ENCODE assay signal across 9 mouse cellular contexts in the genomic region with DNA sequence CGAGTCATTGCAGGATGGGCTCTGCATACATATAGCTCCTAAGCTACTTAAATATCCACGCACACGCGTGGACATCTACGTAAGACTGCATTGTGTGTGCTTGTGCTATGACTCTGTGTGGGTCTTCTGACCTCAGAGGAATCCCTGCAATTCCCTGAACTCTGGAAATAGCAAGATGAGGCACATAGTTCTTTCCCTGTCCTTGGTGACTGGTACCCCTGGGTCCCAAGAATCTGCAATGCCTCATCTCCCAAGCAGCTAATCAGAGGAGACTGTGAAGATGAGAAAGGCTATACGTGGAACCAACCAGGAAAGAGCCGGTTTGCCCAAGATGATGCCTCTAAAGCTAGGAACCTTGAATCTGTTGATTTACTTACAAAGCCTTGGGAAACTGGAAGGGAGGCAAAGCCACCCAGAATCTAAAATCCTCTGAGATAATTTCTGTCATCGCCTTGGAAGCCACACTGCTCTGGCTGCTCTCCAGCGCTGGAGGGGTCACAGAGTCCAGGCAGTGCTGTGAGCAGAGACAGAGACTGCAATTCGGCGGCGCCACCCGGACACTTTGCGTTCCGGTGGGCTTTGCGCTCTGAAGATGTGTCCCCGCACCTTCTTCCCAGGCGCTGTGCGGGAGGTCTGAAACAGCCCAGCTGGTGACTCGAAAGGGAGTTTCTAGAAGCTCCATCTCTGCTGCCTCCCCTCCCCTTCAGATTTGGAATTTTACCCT. TPM values are rescaled to one million over a fixed set of nuclear protein-coding genes. Genes with fewer than 3 reads are reported as not detected.
DNase-seq lines count a peak whose midpoint lies in the region; ATAC-seq lines count a peak whose summit lies in the region.
"Had no signal": no experiment of that assay in that cellular context is flagged by ENCODE, and none has a peak within 500 bp of the region (broad histone marks: within the 10 kb centered on the region; RNA-seq: fewer than 3 reads in every experiment).

A gene (plus strand): TSS at position 308 of the 724 bp plus-strand sequence.

- H3K4me2 ChIP-seq in heart, embryonic 13.5 days: peak within 1 kb of the TSS; percentile 93
- H3K4me2 ChIP-seq in midbrain, embryonic 12.5 days (replicated peaks): peak within 1 kb of the TSS; percentile 96

- H3K4me3 ChIP-seq in heart, embryonic 13.5 days: peak within 1 kb of the TSS; percentile 75
- peak within 1 kb of the TSS; percentile 65 for H3K4me3 ChIP-seq in midbrain, embryonic 12.5 days

- 0 out of 2 replicates have a peak, but pooled peaks have one; percentile 43 for ATAC-seq in heart, embryonic 13.5 days (ENCODE audit: extremely low read depth, insufficient number of reproducible peaks, low FRiP score, low TSS enrichment)
- peak; percentile 68 for ATAC-seq in midbrain, embryonic 12.5 days (ENCODE audit: low FRiP score, low read depth)

- DNase-seq in cerebellum, adult 18-20 months: peak; percentile 3 to 14
- DNase-seq in cerebellum, adult 9-10 months: no peak
- peak; percentile 3 for DNase-seq in urinary bladder, postnatal 14 days (ENCODE audit: low spot score)
- no peak for DNase-seq in urinary bladder, adult 2 months (ENCODE audit: low spot score)
- DNase-seq in left cerebral cortex, adult 8-10 months (ENCODE audit: low spot score in 2 of 2): peak; percentile 46 to 59
- DNase-seq in thymus, postnatal 14 days: no peak

- WGBS in heart, embryonic 13.5 days: 14% methylated on average over 20 of the region's 20 CpGs
- 20% methylated on average over 20 of the region's 20 CpGs for WGBS in midbrain, embryonic 12.5 days

- H3K36me3 ChIP-seq in heart, embryonic 13.5 days: no peaks in the 10 kb centered on the region
- no peaks in the 10 kb centered on the region for H3K36me3 ChIP-seq in midbrain, embryonic 12.5 days

- peaks cover 20% of the 10 kb centered on the region for H3K4me1 ChIP-seq in heart, embryonic 13.5 days
- H3K4me1 ChIP-seq in midbrain, embryonic 12.5 days: no peaks in the 10 kb centered on the region

- no peaks in the 10 kb centered on the region for H3K9me3 ChIP-seq in heart, embryonic 13.5 days
- no peaks in the 10 kb centered on the region for H3K9me3 ChIP-seq in midbrain, embryonic 12.5 days

- peak within 1 kb of the TSS; percentile 83 for H3K9ac ChIP-seq in heart, embryonic 13.5 days
- peak within 1 kb of the TSS; percentile 76 for H3K9ac ChIP-seq in midbrain, embryonic 12.5 days (replicated peaks)

- peaks cover 18% of the 10 kb centered on the region for H3K27me3 ChIP-seq in heart, embryonic 13.5 days (replicated peaks)
- peaks cover 28% of the 10 kb centered on the region for H3K27me3 ChIP-seq in midbrain, embryonic 12.5 days

- H3K27ac ChIP-seq in heart, embryonic 13.5 days (replicated peaks): peak within 1 kb of the TSS; percentile 43
- H3K27ac ChIP-seq in midbrain, embryonic 12.5 days (replicated peaks): 0 out of 2 replicates have a peak within 1 kb of the TSS, but pooled peaks have one; percentile 25

RNA-seq across cellular contexts. Expression of the gene that starts here (rescaled TPM):
- polyA plus RNA-seq in urinary bladder, adult 2 months (2012; rRNA removed): 1.4 TPM in 2 replicates
- polyA plus RNA-seq in heart, embryonic 13.5 days (2015; fragmentation: Nextera tagmentation; extraction: Ambion mirVana): 2.5 and 2.7 TPM in 2 replicates
- total RNA-seq in left cerebral cortex, adult 8-10 months (2022): 10 to 100 TPM; 25.1 to 33.1 (median 29.6) TPM
- polyA plus RNA-seq in midbrain, embryonic 12.5 days (2016; fragmentation: Nextera tagmentation; extraction: Ambion mirVana): 0.36 and 0.47 TPM in 2 replicates
- total RNA-seq: gastrocnemius, postnatal 36 days had no signal

Comparison
In these comparisons a context has a peak if more than half of its experiments do, and no peak if none do; other contexts are left out.
1. DNase-seq: peak in cerebellum, adult 18-20 months (2 of 2), urinary bladder, postnatal 14 days (single experiment) and left cerebral cortex, adult 8-10 months (2 of 2); none in cerebellum, adult 9-10 months (single experiment), urinary bladder, adult 2 months (single experiment) and thymus, postnatal 14 days (single experiment).
2. Peak in ATAC-seq, H3K4me3 ChIP-seq, H3K27ac ChIP-seq, H3K9ac ChIP-seq and H3K4me2 ChIP-seq in midbrain, embryonic 12.5 days; RNA of the gene not detected or under 1 TPM.